Mouse (Mus musculus) intestine, embryonic 15.5 days (tissue): ENCODE measurements around the gene Dtx1. TPM values are rescaled to one million over a fixed set of nuclear protein-coding genes. Genes with fewer than 3 reads are reported as not detected.

Source experiments
- polyA plus RNA-seq: library from polyadenylated mRNA; unstranded; fragments of >200 nt; fragmentation: Nextera tagmentation; extraction: Ambion mirVana; gene quantifications from 2 replicates; pipeline ENCODE4 v1.2.1, GENCODE M21; 2015

Dtx1 gene
- polyA plus RNA-seq, 1 experiment from 2014 or later = 4.3 TPM

Other genes starting within 250 kb of the Dtx1 start
- gene Sdsl, start 239.1 kb downstream of the Dtx1 start, polyA plus RNA-seq = 14.0 and 18.0 TPM in 2 replicates
- gene Sds, start 235.4 kb downstream of the Dtx1 start, polyA plus RNA-seq = not detected in 2 replicates
- gene Plbd2, start 208.3 kb downstream of the Dtx1 start, polyA plus RNA-seq = 49.8 and 50.2 TPM in 2 replicates
- 6.2 and 6.6 TPM in 2 replicates for gene Slc8b1, start 200.8 kb downstream of the Dtx1 start, polyA plus RNA-seq
- 25.3 and 26.8 TPM in 2 replicates for gene Tpcn1, start 123.3 kb downstream of the Dtx1 start, polyA plus RNA-seq
- 0.28 and 0.40 TPM in 2 replicates for gene Iqcd, start 122.9 kb downstream of the Dtx1 start, polyA plus RNA-seq
- gene Rita1, start 99.3 kb downstream of the Dtx1 start, polyA plus RNA-seq = 10.6 and 11.4 TPM in 2 replicates
- 47.5 and 49.3 TPM in 2 replicates for gene Ddx54, start 99.2 kb downstream of the Dtx1 start, polyA plus RNA-seq
- not detected in 2 replicates for gene Cfap73, start 77.7 kb downstream of the Dtx1 start, polyA plus RNA-seq
- 0.49 and 1.0 TPM in 2 replicates for gene Rasal1, start 63.1 kb downstream of the Dtx1 start, polyA plus RNA-seq
- gene Oas2, start 37.9 kb upstream of the Dtx1 start, polyA plus RNA-seq = 0.54 and 0.60 TPM in 2 replicates
- gene Oas3, start 65.7 kb upstream of the Dtx1 start, polyA plus RNA-seq = 0.20 TPM in 2 replicates
- gene Oas1e, start 83.6 kb upstream of the Dtx1 start, polyA plus RNA-seq = not detected in 2 replicates
- gene Oas1c, start 100.6 kb upstream of the Dtx1 start, polyA plus RNA-seq = 0.67 and 0.71 TPM in 2 replicates
- not detected in 2 replicates for gene Oas1f, start 135.4 kb upstream of the Dtx1 start, polyA plus RNA-seq
- gene Oas1h, start 149.5 kb upstream of the Dtx1 start, polyA plus RNA-seq = not detected in 2 replicates
- 2.0 TPM in 2 replicates for gene Oas1g, start 175.7 kb upstream of the Dtx1 start, polyA plus RNA-seq
- gene Oas1a, start 195.6 kb upstream of the Dtx1 start, polyA plus RNA-seq = 6.4 and 9.5 TPM in 2 replicates
- not detected in 2 replicates for gene Oas1d, start 202.6 kb upstream of the Dtx1 start, polyA plus RNA-seq